Mouse (Mus musculus) left cerebral cortex, adult 8-10 months (tissue): ENCODE results near the gene Btrc. TPM values are rescaled to one million over a fixed set of nuclear protein-coding genes. Genes with fewer than 3 reads are reported as not detected.
"Not testable (repeated sequence)": the region's sequence is repeated elsewhere in the genome, so short reads cannot be mapped to it uniquely, and the experiment has no call there.

Source experiments
- DNase-seq, 2 experiments: peaks; one replicate each; pipeline ENCODE4 v3.0.0; 2022; ENCODE audit warnings: low spot score in 2 of 2
- total RNA-seq, 4 experiments: library from RNA; stranded (reverse); gene quantifications; 2 replicates each; pipeline ENCODE4 v1.2.4; 2022

The Btrc gene
- total RNA-seq, 4 experiments from 2014 or later: 95.8 to 104 (median 97.6) TPM

DNA sequence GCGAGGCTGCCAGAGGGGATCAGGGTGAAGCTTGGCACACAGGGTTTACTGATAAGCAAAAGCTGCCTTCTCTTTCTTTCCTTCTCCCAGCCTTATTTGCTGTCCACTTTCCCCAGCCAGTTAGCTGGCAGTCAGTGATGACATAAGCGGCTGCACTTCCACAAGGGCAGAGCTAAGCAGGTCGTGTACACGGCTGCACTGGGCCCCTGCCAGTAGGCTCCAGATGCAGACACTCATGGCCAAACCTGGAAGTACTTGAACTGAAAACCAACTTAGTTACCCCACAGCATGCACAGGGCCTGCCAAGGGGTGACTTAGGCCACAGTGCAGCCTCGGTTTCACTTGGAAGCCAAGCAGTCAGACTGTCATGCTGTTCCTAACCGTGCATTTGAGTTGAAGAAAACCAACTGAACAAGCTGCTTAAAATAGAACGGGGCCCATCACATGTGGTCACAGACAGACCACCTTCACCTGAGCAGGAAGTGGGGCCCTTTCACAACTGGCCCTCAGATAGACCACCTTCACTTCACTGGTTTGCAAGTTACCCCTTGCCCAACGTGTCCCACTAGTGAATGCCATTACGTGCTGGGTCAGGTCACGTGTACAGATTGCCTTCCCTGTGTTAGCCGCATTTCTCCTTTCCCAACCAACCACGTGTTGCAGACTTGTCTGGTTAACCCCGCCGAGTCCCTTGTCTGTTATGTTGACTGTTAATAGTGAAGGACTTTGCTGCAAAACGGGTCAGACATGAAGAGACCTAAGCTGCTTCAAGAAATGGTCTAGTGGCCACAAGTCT, 166.9 kb downstream of the Btrc start:
- DNase-seq: no peak

DNA sequence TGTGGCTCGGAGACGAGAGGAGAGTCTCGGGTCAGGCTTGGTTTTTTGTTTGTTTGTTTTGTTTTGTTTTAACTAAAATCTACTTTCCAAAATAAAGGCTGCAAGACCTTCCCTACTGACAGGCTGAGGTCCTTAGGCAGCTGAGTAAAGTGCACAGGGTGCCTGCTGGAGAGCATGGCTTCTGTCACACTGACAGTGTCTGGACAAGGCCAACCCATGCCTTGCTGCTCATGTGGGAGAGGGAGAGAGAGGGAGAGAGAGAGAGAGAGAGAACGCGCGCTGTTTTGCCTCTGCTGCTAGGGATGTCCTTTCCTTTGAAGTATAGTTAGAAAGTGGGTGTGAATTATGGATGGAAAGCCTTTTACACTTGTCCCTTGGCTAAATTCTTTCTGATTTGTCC, 168.0 kb downstream of the Btrc start:
- no peak for DNase-seq

DNA sequence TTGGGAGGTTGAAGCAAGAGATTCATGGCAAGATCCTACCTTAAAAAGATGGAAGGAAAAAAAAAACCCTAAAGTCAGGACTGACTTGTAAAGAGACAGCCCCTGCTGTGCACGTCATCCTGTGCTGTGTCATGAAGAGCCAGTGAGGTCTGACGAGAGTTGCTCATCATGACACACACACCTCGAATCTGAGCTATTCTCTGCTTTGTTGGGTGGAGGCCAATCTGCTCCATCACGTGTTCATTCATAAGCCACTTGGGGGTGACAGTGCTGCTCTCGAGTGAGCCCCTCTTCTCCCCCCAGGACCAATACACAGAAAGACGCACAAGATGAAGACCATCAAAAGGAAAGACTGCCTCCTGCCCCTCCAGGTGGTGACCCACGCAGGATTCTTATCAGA, 170.1 kb downstream of the Btrc start:
- no peak for DNase-seq

DNA sequence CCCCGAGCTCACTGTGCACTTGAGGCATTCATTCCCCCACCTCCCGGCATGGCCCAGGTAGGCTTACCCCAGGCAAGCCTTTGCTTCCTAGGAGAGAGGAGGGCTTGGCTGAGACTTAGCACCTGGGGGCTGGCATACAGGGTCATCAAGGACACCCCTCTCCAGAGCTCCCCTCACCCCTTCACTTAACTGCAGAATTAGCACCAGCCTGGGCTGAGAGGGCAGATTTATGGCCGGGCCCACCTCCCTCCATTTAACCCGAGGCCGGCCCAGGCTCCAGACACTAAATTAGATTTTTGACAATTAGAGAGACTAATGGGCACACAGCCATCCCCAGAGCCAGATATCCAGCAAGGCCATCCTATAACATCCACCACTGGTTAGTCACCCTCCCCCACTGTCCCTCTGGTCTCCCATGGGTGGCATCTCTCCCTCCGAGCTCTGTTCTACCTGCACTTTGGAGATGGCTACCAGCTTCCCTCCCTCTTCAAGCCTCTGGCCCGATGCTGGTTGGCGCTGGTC, 171.7 kb downstream of the Btrc start:
- DNase-seq: no peak

DNA sequence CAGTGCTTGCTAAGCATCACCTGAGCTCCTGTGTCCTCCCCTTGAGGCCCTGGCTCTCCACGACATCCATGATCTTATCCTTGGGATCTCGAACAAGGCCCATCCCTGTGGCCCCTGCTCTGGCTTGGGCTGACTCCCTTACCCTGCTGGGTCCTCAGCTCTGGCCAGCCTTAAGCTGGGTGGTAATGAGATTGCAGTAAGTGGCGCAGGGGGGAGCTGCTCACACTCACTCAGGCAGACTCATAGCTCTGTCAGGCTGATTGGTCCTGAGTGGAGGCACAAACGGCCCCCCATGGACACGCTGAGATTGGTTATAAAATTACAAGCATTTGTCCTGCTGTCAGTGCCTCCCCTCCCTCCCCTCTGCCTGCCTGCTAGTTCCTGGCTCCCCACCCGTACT, 172.4 kb downstream of the Btrc start:
- DNase-seq: no peak

DNA sequence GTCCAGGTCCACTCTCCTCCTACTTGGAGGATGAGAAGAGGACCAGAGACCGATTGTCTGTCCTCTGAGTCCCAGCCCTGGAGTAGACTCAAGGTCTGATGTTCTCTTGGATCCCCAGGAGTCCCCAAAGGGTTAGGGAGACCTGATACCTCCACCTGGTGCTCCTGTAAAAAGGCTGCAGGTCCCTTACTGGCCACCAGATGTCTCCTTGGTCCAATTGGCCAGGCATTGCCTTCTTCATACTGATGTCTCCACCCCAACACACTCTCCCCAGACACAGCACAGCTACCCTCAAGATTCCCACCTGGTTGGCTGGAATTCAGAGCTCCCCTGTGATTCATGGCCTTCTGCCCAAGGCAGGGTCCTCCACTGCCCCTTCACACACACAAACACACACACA, 174.0 kb downstream of the Btrc start:
- no peak for DNase-seq

DNA sequence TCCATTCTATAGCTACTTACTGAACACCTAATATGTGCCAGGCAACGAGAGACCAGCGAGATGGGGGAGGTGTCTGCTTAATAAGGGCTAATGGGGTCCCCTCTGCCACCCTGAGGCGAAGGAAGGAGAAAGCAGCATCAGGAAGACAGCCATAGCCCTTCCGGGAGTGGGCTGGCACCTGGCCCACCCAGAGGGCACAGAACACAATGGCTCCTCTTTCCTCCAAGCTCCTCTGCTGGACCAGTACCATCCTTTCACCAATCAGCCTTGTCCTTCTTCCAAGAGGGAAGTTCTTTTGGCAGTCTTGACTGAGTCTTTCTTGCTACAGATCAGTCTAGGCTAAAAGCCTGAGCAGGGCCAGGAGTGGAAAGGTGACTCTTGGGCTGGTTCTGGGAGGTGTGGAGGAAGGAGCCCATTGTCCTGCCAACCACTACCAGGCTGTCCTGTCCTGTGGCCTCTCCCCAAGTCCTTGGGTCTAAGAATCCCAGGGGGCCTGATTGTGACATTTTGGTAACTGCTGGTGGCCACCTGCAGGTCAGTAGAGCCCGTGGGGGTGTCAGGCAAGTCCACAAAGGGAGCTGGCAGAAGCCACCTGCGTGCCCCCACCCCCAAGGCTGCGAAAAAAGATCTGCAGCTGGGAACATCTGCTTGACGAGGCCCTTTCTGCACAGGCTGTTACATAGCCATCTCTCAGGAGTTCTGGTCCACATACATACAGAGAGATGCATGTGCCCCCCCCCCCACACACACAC, 177.3 kb downstream of the Btrc start:
- peak in 1 of 2 experiments; percentile 41 for DNase-seq

DNA sequence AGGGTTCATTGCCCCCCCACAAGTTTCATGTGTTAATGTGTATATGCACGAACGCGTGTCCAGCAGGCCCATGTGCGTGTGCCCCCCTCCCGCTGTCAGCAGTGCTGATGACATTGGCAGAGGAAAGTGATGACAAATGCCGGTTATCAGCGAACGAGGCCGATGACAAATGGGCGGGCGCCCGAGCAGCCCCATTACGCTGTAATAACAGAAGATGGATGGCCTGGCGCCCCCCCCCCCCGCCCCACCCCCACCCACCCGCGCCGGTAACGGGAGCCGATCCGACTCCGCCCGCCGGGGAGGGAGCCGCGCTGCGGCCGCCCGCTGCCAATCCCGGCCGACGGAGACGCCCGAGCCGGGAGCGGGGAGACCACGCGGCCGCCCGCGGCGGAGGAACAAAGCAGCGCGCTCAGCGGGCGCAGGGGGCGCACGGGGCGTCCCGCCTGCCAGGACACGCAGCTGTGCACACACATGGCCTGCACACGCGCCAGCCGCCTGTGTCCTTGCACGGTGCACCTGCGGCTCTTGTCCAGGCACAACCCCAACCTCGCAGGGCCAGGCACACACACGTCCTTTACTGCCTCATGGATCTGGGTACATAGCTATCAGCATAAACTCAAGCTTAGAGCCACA, 178.0 kb downstream of the Btrc start:
- DNase-seq: peak in 1 of 2 experiments; percentile 51

DNA sequence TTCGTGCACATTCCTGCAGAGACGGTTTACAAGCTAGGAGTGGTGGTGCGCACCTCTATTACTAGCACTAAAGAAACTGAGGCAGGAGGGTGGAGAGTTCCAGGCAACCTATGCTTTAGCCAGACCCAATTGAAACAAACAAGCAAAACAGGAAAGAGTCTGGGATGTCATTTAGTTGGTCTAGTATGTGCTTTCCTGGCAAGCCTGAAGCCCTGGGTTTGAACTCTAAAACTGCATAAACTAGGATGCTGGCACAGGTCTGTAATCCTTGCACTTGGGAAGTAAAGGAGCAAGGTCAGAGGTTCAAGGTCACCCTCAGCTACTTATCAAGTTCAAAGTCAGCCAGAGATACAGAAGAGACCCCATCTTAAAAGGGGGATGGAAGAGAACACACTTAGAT, 178.5 kb downstream of the Btrc start:
- no peak for DNase-seq

DNA sequence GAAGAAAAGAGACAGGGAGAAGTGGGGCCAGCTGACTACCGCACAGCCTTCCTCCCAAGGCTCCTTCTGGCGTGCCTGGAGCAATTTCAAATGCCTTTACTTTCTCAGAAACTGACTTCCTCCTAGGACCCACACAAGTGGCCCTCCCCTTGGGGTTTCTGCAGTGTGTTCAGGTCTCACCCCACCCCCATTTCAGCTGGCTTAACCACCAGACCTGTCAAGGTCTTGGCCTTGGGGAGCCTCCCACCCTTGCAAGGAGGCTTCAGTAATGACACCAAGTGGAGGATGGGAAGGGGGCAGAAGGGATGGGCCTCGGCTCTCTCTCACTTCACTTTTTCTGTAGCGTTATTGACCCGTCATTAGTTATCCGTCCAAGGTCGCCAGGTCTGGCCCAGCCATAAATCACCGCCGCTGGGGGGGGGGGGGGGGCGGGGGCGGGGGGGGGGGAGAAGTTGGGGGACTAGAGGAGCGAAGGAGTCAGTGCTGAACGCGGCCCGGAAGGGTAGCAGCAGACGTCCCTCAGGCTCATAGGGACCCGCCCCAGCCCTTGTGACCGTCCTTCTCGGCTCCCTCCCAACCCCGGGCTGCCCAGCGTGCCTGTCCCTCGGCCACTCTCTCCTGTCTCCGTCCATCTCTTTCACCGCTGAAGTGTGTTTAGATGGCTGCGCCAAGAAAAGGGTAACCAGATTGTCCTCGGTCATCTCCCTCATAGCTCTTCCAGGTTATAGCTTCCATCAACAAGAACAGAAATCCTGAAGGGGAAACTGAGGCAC, 180.8 kb downstream of the Btrc start:
- no peak for DNase-seq

DNA sequence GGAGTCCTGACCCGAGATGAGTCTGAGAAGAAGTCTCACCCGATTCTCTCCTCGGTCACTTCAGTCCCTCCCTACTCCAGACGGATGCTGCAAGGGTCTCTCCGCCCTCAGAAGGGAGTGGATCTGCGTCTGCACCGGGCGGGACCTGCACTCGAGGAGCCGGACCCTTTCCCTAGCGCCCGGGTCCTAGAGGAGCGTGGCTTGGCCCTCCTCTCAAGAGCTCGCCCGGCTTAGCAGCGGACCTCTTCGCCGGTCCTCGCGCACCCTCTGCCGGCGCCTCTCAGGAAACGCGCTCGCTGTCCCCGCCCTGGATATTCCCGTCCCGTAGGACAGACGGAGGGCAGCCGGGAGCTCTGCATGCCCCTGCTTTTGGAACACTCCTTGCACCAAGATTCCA, 181.4 kb downstream of the Btrc start:
- DNase-seq: peak; percentile 35 to 73

DNA sequence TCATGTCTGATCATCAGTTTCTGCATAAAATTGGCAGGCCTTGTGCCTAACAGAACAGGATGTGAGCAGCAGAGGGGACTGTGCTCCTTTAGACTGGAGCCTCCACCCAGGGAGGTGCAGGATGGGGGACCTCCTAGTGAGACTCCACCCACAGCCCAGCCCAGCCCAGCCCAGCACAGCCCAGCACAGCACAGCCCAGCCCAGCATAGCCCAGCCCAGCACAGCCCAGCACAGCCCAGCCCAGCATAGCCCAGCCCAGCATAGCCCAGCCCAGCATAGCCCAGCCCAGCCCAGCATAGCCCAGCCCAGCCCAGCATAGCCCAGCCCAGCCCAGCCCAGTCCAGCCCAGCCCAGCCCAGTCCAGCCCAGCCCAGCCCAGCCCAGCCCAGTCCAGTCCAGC, 184.7 kb downstream of the Btrc start:
- DNase-seq: not testable (repeated sequence)

DNA sequence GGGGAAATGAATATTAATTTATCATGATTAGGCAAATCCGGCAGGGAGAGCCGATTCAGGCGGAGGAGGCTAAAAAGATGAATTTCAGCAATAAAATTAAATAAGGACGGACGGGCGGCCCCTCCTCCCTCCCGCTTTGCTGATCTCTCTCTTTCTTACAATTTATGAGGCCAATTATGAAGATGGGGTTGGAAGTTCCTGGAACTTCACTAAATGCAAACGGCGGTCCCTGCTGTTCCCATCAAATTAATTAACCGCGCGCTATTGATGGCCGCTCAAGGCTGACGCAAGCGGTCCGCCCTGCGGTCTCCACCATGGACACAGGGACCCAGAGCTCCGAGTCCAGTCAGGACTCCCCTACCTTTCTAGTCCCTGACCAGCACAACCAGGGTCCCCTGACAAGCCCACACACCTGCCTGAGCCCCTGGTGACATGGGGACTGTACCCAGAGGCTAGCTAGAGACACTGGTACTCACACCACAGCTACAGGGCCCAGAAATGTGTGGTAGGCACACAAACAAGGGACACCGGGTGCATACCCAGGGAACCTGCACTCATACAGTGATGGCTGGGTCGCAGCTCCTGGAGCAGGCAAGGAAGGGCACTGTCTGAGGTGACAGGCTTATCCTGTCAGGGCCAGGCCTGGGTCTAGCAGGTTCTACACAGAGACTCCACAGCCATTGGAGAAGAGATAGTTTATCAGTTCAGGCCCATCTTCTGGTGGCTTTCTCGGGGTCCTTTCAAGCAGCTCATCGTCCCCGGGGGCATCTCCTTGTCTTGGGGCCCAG, 185.8 kb downstream of the Btrc start:
- no peak for DNase-seq

DNA sequence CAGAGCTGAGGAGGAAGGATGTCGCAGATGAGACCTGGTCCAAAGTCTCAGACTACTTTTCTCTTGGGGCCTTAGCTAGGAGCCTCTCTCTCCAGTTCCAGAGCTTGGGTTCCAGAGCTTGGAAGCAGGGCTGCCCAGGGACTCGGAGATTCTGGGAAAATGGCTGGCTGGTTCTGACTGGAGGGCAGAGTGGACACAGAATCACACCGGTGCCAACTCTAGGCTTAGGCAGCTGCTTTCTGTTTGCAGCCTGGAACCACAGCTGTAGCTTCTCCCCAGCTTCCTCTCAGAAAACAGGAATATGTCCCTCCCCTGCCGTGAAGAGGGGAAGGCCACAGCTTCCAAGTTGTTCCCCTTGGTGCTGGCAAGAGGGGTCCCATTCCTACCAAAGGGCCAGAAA, 186.4 kb downstream of the Btrc start:
- no peak for DNase-seq

DNA sequence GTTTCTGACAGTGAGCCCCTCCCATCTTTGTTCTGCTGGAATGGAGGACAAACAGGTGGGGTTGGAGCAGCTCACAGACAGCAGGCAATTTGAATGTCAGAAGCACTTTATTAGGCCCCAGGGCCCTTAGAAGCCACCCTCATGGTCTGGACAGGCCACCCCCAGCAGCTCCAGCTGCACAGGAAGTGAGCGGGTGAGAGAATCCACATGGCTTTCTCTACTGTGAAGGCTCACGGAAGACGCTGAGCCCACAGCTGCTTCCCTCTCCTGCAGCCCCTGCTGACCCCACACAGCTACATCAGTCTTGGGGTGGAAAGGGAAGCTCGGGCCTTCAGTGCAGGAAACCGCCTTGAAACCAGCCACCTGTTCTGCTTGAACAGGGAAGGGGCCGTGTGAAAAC, 188.7 kb downstream of the Btrc start:
- DNase-seq: no peak

DNA sequence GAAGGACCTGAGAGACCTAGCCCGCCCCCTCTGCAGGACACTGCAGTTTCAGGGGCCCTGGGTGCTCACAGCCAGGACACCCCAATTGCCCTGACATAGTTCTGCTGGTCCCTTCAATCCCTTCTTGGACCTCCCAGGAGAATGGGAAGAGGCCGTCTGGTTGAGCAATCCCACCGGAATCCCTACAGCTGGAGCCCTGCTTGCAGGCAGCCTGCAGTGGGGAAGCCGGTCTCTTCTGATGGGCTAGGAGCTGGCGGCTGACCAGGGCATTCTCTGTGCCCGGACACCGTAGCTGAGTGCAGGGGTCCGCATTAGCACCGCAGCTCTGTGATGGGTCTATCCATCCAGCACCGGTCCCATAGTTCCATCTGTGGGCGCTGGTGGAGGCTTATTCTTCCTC, 190.6 kb downstream of the Btrc start:
- DNase-seq: no peak

DNA sequence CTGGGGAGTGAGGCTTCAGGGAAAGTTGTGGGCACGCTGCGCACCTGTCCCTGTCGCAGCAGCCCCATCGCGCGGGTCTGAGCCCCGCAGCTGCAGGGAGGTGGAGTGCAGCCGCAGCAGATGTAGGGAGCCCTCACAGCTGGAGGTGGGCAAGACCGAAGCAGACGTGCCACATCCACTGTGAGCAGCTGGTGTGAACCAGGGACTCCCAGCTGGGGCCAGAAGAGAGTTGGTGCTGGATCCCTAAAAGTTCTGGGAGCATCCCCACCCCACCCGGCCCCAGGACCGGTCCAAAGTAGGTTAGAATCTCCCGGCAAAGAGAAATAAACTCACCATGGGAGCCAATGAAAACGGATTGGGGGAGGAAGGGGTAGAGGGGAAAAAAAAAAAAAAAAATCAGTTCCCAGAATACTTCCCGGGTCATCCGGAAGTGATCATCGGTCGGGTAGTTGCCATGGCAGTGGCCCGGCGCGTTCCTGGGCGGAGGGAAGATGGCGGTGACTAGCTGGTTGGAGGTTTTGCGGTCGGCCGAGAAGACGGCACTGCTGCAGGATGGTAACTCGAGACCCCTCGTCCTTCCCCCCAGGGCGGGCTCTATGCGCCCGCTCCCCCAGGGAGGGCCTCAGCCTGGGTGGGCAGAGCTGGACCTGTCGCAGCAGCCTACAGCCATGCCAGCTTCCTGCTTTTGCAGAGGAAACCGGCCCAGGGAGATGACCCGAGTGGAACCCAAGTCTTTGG, 196.8 kb downstream of the Btrc start, which contains the start of the genes Poll and Gm17018:
Gene Poll, minus strand, starts transcription at position 379 of the 738 bp plus-strand sequence.
Gene Gm17018, plus strand, starts transcription at position 463 of the 738 bp plus-strand sequence.
- DNase-seq: peak; percentile 71 to 72

DNA sequence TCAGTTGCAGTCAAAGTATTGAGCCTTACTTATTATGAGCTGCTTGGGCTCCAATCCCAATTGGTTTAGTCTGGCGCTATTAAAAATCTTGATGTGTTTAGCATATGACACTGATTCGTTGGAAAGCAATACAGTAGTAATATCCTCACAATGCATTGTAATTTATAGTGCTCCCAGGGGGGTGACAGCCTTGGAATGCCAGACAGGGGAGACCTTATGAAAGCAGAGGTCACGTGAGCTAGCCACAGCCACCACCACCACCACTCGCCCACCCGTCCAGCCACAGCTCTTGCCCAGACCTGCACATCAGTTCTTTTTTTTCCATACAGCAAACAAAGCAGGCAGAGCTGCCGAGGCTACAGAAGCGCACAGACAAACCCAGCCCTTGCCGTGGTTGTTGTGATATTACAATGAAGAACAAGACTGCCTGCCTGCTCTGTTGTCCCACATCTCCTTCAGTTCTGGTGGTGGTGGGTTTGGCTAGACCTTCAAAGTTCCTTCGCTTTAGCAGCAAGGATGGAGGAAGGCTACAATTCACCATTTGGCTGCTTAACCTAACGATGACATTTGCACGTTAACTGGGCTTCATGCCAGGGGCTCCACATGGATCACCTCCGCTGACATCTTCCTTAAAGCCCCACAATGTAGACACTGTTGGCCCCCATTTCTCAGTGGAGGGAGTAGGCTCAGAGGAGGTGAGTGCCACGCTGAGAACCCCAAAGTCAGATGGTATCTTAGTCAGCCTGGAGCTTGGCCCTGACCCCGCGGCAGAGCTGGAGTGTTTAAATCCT, 202.6 kb downstream of the Btrc start:
- no peak for DNase-seq

DNA sequence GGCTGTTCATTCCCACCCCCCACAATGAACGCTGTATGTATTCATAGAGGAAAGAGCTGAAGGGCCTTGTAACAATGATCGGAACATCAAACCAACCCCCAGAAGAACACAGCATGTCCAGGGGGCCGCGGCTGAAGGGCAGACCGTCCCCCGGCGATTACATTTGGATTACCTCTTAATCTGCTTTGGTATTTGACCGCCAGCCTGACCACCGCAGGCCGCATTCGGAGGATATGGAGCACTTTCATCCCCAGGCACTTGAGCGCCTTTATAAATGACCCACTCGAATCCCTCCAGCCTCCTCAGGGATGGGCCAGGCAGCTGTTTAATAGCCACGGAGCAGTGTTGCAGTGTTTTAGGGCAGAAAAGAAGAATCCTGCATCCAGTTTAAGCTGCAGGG, 203.8 kb downstream of the Btrc start:
- no peak for DNase-seq
